Mouse (Mus musculus): Measurements from ENCODE around the gene Ostc. TPM values are rescaled to one million over a fixed set of nuclear protein-coding genes. Genes with fewer than 3 reads are reported as not detected.

Ostc gene
- total and polyA plus RNA-seq, 2 experiments from 2014 or later = 150 to 152 TPM

DNA sequence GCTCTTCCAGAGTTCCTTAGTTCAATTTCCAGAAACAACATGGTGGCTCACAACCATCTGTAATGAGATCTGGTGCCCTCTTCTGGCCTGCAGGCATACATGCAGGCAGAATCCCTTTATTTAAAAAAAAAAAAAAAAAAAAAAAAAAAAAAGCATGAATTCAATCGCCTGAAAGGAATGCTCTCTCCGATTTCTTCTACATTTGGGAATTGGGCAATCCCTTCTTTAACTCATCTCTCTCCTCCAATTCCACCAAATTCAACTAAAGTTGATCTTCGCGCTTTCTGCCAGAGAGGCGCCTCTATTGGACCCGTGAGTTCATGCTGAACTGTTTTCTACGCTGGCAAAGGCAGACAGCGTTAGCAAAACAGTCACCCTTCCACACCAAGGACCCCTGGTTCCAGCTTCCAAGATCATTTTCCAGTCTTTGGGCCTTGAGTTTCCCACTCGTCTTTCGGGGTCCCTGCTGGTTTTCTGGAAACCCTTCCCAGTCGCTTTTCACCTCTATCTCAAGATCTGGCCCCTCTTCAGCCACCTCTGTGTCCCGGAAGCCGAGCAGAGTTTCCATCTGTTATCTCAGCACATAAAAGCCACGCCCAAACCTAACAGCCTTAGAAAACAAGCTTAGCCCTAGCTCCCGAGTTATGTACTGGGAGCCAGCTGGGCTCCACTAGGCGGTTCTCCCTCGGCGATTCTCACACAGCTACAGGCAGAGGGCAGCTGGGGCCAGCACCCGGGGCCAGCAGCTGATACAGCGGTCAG lies 18.2 kb downstream of the Ostc start:
- 7% methylated on average over 20 of the region's 20 CpGs for WGBS
- Histone ChIP-seq H3K9me3 (replicated peaks; ENCODE audit: control insufficient read depth, low read length) (no peaks in the 10 kb centered on the region), H3K27ac (ENCODE audit: low read depth) (peak overlapping the region; percentile 87), H3K27me3 (ENCODE audit: control insufficient read depth, insufficient read depth, low read length) (no peaks in the 10 kb centered on the region), H3K4me2 (ENCODE audit: low read depth, low read length) (peak overlapping the region; percentile 79), H3K4me3 (ENCODE audit: low read depth, low read length) (peak overlapping the region; percentile 48), H3K9ac (replicated peaks; ENCODE audit: low read depth, low read length) (peak overlapping the region; percentile 60), H3K36me3 (replicated peaks; ENCODE audit: control insufficient read depth, insufficient read depth, low read length) (peaks cover 11% of the 10 kb centered on the region), H3K4me1 (ENCODE audit: control insufficient read depth, insufficient read depth) (peaks cover 7% of the 10 kb centered on the region; the same call in 1 of the 2 replicates)
- TF ChIP-seq EP300 (IDR thresholded peaks at IDR 0.05; ENCODE audit: low read depth) (no peak), CTCF (IDR thresholded peaks at IDR 0.05; ENCODE audit: low read depth) (peak; percentile 45)
- DNase-seq (ENCODE audit: low spot score) (peak; percentile 76), ATAC-seq (ENCODE audit: insufficient read depth, low read depth) (peak; percentile 90)

DNA sequence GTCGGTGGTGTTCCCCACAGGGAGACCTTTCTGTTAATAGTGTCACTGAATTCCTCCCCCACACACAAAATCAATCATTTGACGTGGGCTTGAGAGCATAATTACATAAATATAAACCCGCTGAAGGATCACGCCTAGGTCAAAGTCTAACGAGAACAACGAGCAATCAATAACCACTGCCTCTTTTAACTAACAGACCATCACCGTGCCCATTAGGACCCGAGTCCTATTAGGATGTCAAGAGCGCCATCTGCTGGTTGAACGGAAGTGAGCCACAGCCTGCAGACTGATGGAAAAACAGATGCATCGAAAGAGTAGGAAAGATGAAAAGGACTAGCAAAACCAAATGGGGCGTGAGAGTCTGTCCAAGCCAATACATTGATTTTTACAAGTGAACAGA lies 19.6 kb downstream of the Ostc start:
- Histone ChIP-seq H3K27me3 (ENCODE audit: control insufficient read depth, insufficient read depth, low read length) (no peaks in the 10 kb centered on the region), H3K4me2 (ENCODE audit: low read depth, low read length) (no peak overlapping the region), H3K4me1 (ENCODE audit: control insufficient read depth, insufficient read depth) (peaks cover 7% of the 10 kb centered on the region; the same call in 1 of the 2 replicates), H3K9me3 (replicated peaks; ENCODE audit: control insufficient read depth, low read length) (no peaks in the 10 kb centered on the region), H3K36me3 (replicated peaks; ENCODE audit: control insufficient read depth, insufficient read depth, low read length) (peaks cover under 1% of the 10 kb centered on the region; the same call in 1 of the 2 replicates), H3K27ac (ENCODE audit: low read depth) (no peak overlapping the region), H3K9ac (replicated peaks; ENCODE audit: low read depth, low read length) (no peak overlapping the region), H3K4me3 (ENCODE audit: low read depth, low read length) (no peak overlapping the region)
- TF ChIP-seq EP300 (IDR thresholded peaks at IDR 0.05; ENCODE audit: low read depth) (no peak), CTCF (IDR thresholded peaks at IDR 0.05; ENCODE audit: low read depth) (peak; percentile 83)
- DNase-seq (ENCODE audit: low spot score) (peak; percentile 63), ATAC-seq (ENCODE audit: insufficient read depth, low read depth) (no peak)
- 18% methylated on average over 12 of the region's 12 CpGs for WGBS

DNA sequence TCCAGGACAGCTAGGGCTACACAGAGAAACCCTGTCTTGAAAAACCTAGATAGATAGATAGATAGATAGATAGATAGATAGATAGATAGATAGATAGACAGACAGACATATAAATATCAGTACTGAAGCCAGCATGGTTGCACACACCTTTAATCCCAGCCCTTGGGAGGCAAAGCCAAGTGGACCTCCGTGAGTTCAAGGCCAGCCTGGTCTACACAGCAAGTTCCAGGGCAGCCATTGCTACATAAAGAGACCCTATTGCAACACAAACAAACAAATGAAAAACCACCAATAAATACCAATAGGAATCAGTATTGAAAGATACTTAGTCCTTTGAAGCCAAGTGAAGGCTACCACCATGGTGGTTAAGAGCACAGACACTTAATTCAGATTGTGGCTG lies 22.2 kb downstream of the Ostc start:
- peaks cover 6% of the 10 kb centered on the region; the same call in 1 of the 2 replicates for H3K4me1 ChIP-seq (ENCODE audit: control insufficient read depth, insufficient read depth)
- no peak overlapping the region for H3K4me3 ChIP-seq (ENCODE audit: low read depth, low read length)
- no peak overlapping the region for H3K27ac ChIP-seq (ENCODE audit: low read depth)
- no peak overlapping the region for H3K9ac ChIP-seq (replicated peaks; ENCODE audit: low read depth, low read length)
- H3K36me3 ChIP-seq (replicated peaks; ENCODE audit: control insufficient read depth, insufficient read depth, low read length) = no peaks in the 10 kb centered on the region
- WGBS = 85% methylated on average over 1 of the region's 1 CpGs
- H3K27me3 ChIP-seq (ENCODE audit: control insufficient read depth, insufficient read depth, low read length) = no peaks in the 10 kb centered on the region
- no peak overlapping the region for H3K4me2 ChIP-seq (ENCODE audit: low read depth, low read length)
- no peaks in the 10 kb centered on the region for H3K9me3 ChIP-seq (replicated peaks; ENCODE audit: control insufficient read depth, low read length)
- DNase-seq (ENCODE audit: low spot score) (no peak), ATAC-seq (ENCODE audit: insufficient read depth, low read depth) (no peak)
- no peak for TF ChIP-seq EP300 (IDR thresholded peaks at IDR 0.05; ENCODE audit: low read depth)
- TF ChIP-seq CTCF (IDR thresholded peaks at IDR 0.05; ENCODE audit: low read depth) = no peak

DNA sequence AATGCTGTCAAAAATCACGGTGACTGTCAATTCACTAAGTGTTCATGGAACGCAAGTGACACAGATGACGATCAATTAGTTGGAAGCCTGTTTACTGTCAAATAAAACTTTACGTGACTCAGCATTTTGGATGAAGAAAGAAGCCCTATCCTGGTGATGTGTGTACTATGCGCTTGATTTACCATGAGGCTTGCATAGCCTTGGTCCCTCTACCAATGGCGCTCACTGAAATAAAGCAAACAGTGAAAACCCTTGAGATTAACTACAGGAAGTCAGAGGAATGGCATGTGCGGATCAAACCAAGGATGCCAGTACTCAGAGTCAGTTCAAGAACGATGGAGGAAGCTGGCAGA lies 24.3 kb downstream of the Ostc start:
- no peak for DNase-seq (ENCODE audit: low spot score)
- no peak for ATAC-seq (ENCODE audit: insufficient read depth, low read depth)
- no peak overlapping the region for H3K27ac ChIP-seq (ENCODE audit: low read depth)
- H3K4me3 ChIP-seq (ENCODE audit: low read depth, low read length) = no peak overlapping the region
- no peaks in the 10 kb centered on the region for H3K36me3 ChIP-seq (replicated peaks; ENCODE audit: control insufficient read depth, insufficient read depth, low read length)
- H3K9me3 ChIP-seq (replicated peaks; ENCODE audit: control insufficient read depth, low read length) = no peaks in the 10 kb centered on the region
- no peaks in the 10 kb centered on the region for H3K27me3 ChIP-seq (ENCODE audit: control insufficient read depth, insufficient read depth, low read length)
- TF ChIP-seq EP300 (IDR thresholded peaks at IDR 0.05; ENCODE audit: low read depth) = no peak
- TF ChIP-seq CTCF (IDR thresholded peaks at IDR 0.05; ENCODE audit: low read depth) = no peak
- H3K9ac ChIP-seq (replicated peaks; ENCODE audit: low read depth, low read length) = no peak overlapping the region
- no peaks in the 10 kb centered on the region for H3K4me1 ChIP-seq (ENCODE audit: control insufficient read depth, insufficient read depth)
- WGBS = 80% methylated on average over 8 of the region's 8 CpGs
- no peak overlapping the region for H3K4me2 ChIP-seq (ENCODE audit: low read depth, low read length)

DNA sequence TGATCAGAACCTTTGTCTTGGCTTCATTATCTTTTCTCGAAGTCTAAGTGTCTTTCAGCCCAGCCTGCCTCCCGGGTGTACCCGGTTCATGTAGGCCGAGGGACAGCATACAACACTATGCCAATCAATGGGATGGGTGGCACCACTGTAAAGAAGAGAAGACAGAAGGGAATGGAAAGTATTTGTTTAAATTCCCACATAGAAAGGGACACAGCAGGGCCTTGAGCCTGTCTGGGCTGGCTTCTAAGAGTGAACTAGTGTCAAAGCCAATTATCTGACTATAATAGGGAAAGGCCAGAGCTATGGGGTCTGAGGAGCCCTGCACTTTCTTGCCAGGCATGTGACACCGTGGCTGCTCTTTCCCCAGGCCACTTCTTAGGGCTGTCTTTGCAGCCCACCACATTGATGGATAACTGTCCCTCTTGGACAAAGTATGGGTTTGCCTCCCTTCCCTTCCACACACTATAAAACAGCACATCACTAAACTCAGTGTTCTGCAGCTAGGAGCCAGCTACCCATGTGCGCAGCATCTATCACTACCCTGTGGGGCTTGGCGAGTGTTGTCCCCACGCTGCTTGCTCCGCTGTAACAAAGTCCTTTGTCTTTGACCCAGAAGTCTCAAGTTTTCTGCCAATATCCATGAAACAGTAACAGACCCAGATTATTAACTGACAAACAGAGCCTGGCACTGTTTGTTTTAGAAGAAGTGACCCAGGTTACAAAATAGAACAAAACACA lies 24.8 kb downstream of the Ostc start:
- H3K4me1 ChIP-seq (ENCODE audit: control insufficient read depth, insufficient read depth) = no peaks in the 10 kb centered on the region
- H3K27ac ChIP-seq (ENCODE audit: low read depth) = no peak overlapping the region
- 80% methylated on average over 9 of the region's 9 CpGs for WGBS
- H3K36me3 ChIP-seq (replicated peaks; ENCODE audit: control insufficient read depth, insufficient read depth, low read length) = no peaks in the 10 kb centered on the region
- H3K9me3 ChIP-seq (replicated peaks; ENCODE audit: control insufficient read depth, low read length) = no peaks in the 10 kb centered on the region
- DNase-seq (ENCODE audit: low spot score) = no peak
- no peak for TF ChIP-seq EP300 (IDR thresholded peaks at IDR 0.05; ENCODE audit: low read depth)
- TF ChIP-seq CTCF (IDR thresholded peaks at IDR 0.05; ENCODE audit: low read depth) = no peak
- H3K9ac ChIP-seq (replicated peaks; ENCODE audit: low read depth, low read length) = no peak overlapping the region
- no peak overlapping the region for H3K4me3 ChIP-seq (ENCODE audit: low read depth, low read length)
- no peaks in the 10 kb centered on the region for H3K27me3 ChIP-seq (ENCODE audit: control insufficient read depth, insufficient read depth, low read length)
- H3K4me2 ChIP-seq (ENCODE audit: low read depth, low read length) = no peak overlapping the region
- ATAC-seq (ENCODE audit: insufficient read depth, low read depth) = no peak

Data from heart, postnatal 0 days (tissue).